Mouse (Mus musculus): ENCODE results near the gene Tollip. TPM values are rescaled to one million over a fixed set of nuclear protein-coding genes. Genes with fewer than 3 reads are reported as not detected.

Tollip gene
- polyA plus RNA-seq, 1 experiment from 2014 or later = 47.5 TPM

DNA sequence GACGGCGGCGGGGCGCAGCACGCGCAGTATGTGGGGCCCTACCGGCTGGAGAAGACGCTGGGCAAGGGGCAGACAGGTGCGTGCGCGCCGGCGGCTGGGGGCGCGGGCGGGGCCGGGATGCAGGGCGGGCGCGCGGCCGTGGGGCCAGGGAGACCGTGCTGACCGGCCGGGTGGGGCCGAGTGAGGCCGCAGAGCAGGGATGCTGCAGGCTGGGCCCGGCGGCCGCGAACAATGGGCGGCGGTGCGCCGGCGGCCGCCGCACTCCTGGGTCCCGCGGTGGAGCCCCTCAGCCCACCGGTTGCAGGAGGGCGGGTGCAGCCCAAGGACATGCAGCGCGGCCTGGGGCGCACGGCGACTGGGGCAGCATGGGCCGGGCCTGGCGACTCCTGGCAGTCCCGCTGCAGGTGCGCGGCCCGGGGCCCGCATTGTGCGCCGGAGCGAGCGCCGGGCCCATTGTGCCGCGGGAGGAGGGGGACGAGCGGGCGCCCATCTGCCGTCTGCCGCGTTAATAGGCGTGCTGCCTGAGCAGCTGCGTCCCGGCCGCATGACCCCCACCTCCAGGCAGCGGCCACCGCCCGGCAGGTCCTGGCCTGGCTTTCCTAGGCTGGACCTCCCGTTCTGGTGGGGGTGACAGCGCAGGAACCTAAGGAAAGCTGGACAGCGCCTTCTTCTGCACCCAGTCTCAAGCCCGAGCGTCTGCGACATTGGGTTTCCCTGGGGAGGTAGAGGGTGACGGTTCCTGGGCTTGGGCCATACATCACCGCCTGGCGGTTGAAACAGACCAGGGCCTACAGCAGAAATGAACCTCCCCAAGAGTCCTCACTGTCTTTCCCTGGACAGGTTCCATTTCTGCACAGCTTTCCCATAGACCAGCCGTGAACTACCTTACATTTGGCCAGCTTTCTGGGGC is 32.1 kb upstream of the Tollip start:
- Histone ChIP-seq H3K27ac (no peak overlapping the region), H3K27me3 (peaks cover 89% of the 10 kb centered on the region), H3K9me3 (no peaks in the 10 kb centered on the region), H3K9ac (no peak overlapping the region), H3K4me2 (peak overlapping the region; percentile 91), H3K4me1 (peaks cover 17% of the 10 kb centered on the region), H3K36me3 (no peaks in the 10 kb centered on the region), H3K4me3 (peak overlapping the region; percentile 48)
- no peak for ATAC-seq (ENCODE audit: insufficient number of reproducible peaks, low FRiP score, low TSS enrichment, low read depth)
- 1% methylated on average over 69 of the region's 84 CpGs for WGBS

DNA sequence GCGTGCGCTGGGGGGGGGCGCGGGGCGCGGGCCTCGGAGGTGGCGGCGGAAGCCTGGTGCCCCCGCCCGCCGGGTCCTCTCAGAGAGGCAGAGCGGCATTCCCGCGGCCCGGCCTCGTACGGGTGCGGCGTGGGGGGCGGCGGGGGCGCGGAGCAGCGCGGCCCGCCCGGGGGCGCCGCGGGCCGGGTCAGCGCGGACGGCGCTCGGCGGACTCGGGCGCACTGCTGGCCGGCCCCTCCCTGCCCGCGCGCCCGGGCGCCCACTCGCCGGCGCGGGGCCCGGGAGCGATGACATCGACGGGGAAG is 31.4 kb upstream of the Tollip start:
- Histone ChIP-seq H3K9ac (no peak overlapping the region), H3K9me3 (no peaks in the 10 kb centered on the region), H3K4me3 (peak overlapping the region; percentile 48), H3K27ac (no peak overlapping the region), H3K4me2 (peak overlapping the region; percentile 91), H3K36me3 (no peaks in the 10 kb centered on the region), H3K27me3 (peaks cover 89% of the 10 kb centered on the region), H3K4me1 (peaks cover 17% of the 10 kb centered on the region)
- ATAC-seq (ENCODE audit: insufficient number of reproducible peaks, low FRiP score, low TSS enrichment, low read depth) = peak; percentile 2; the same call in 1 of the 2 replicates
- 0% methylated on average over 19 of the region's 54 CpGs for WGBS

DNA sequence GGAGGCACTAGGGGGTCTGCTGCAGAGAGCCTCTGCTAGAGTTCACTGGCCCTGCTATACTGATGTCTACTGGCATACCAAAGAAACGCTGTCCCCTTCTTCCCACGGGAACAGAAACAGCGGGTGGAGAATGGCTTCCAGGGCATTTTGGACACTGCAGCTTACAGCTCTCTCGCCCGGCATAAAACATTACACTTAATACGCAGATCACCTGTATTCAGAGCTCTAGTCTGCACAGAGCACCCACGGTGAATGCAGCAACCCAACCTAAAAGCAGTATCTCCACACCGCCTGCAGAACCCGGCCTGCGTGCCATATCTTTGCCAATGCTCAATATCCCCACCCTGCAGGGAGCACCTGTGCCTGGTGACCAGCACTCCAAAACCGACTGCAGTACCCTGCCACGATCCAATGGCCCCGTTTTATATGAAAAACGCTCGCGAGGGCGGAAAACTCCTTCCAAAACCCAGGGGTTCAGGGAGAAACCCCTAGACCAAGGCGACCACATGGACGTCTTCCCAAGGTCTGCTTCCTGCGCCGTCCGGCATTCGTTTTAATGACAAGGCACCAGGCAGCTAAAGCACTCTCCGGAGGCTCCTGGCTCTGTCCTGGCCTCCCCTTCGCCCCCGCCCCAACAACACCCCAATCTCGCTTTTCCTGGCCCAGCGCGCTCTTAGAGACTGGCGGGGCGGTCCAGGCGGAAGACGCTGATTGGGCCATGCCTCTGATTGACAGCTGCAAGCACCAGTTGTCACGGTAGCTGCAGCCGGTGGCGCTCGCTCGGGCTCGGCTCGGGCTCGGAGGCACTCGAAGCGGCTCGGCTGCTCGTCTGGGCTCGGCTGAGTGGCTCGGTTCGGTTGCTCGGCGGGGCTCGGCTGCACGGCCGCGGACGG is 30.8 kb upstream of the Tollip start, which contains the start of gene Brsk2:
TSS of gene Brsk2 (plus strand) at position 846 of the 893 bp plus-strand sequence.
- Histone ChIP-seq H3K36me3 (no peaks in the 10 kb centered on the region), H3K9me3 (no peaks in the 10 kb centered on the region), H3K9ac (no peak within 1 kb of the TSS), H3K27me3 (peaks cover 89% of the 10 kb centered on the region), H3K27ac (no peak within 1 kb of the TSS), H3K4me3 (peak within 1 kb of the TSS; percentile 48), H3K4me1 (peaks cover 17% of the 10 kb centered on the region), H3K4me2 (peak within 1 kb of the TSS; percentile 91)
- 2% methylated on average over 54 of the region's 55 CpGs for WGBS
- peak; percentile 88 for ATAC-seq (ENCODE audit: insufficient number of reproducible peaks, low FRiP score, low TSS enrichment, low read depth)

DNA sequence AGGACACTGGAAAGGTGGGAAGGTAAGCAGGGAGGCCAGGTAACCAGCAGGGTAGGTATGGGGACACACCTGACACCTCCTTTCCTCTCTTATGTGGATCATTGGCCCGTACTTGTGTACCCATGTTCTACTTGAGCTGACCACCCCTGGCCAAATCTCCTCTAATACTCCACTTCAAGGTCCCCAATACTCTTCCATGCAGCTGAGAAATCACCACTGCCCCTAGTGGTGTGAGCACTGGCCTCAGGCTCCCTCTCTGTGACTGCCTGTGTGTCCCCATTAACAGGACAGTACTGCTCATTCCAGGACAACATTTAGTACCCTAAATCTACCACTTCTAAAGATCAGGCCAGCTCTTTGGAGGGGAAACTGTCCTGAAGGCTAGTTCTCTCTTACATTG is 29.7 kb upstream of the Tollip start:
- H3K9ac ChIP-seq = no peak overlapping the region
- H3K4me1 ChIP-seq = peaks cover 17% of the 10 kb centered on the region
- 56% methylated on average over 1 of the region's 1 CpGs for WGBS
- no peak overlapping the region for H3K4me3 ChIP-seq
- peaks cover 80% of the 10 kb centered on the region for H3K27me3 ChIP-seq
- H3K36me3 ChIP-seq = no peaks in the 10 kb centered on the region
- no peaks in the 10 kb centered on the region for H3K9me3 ChIP-seq
- ATAC-seq (ENCODE audit: insufficient number of reproducible peaks, low FRiP score, low TSS enrichment, low read depth) = no peak
- no peak overlapping the region for H3K27ac ChIP-seq
- H3K4me2 ChIP-seq = no peak overlapping the region

DNA sequence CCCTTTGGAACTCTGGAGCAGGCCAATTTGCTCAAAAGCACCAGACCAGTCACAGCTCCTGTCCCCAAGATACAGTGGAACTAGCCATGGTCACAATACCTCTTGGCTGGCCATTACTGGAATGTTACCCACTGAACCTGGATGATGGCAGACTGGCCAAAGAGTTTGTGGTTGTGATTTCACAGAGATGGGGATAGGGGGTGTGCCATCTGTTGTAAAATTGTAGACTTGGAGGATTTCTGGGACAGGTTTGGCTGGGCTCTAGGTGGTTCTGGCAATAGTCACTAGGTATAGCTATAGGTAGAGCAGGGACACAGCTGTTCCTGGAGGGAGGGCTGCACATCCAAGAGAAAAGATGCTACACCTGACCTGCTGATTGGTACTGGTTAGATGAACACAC is 29.2 kb upstream of the Tollip start:
- Histone ChIP-seq H3K4me1 (peaks cover 17% of the 10 kb centered on the region), H3K36me3 (no peaks in the 10 kb centered on the region)

DNA sequence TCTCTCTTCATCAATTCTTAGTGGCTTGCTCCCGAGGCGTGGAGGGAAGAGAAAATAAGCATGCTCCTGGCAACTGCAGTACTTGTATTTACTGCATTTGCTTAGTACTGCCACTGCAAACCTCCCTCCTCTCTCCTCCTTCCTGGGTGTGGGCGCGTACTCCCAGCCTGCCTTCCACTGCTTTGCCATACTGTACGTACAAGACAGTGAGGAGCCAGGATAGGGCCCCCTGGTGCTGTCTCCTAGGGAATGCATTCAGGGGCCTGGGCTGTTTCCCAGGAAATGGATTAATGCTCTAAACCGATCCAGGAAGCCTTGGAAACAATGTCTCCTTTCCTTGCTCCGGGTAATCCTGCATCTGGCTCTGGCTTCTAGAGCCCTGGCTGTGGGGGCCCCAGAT is 27.6 kb upstream of the Tollip start:
- Histone ChIP-seq H3K27ac (no peak overlapping the region), H3K4me1 (peaks cover 17% of the 10 kb centered on the region), H3K9me3 (no peaks in the 10 kb centered on the region), H3K36me3 (no peaks in the 10 kb centered on the region), H3K9ac (no peak overlapping the region), H3K4me3 (no peak overlapping the region), H3K27me3 (peaks cover 59% of the 10 kb centered on the region), H3K4me2 (no peak overlapping the region)
- no peak for ATAC-seq (ENCODE audit: insufficient number of reproducible peaks, low FRiP score, low TSS enrichment, low read depth)
- 36% methylated on average over 7 of the region's 7 CpGs for WGBS

More for the DNA sequence above, 29.2 kb upstream of the Tollip start:
- no peak for ATAC-seq (ENCODE audit: insufficient number of reproducible peaks, low FRiP score, low TSS enrichment, low read depth)
- no peak overlapping the region for H3K27ac ChIP-seq
- no peak overlapping the region for H3K9ac ChIP-seq
- no peaks in the 10 kb centered on the region for H3K9me3 ChIP-seq
- H3K4me3 ChIP-seq = no peak overlapping the region
- H3K4me2 ChIP-seq = no peak overlapping the region
- H3K27me3 ChIP-seq = peaks cover 75% of the 10 kb centered on the region

DNA sequence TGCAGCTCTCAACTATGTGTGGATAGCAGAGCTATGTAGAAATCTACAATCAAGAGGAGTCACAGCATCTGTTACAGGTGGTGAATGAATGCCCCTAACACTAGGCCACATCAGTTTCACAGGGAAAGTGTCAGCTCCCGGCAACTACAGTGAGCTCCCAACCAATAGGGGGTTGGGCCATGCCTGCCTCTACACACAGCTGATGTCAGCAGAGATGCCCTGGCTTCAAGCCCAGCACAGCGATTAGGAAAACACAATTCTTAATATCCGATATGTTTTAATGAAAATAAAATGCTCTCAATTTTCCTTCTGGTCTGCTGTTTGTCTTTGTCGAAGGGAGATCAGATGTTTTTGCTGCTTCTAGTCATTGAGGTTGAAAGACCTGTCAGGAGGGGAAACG is 25.1 kb upstream of the Tollip start:
- H3K27me3 ChIP-seq = peaks cover 41% of the 10 kb centered on the region
- H3K4me3 ChIP-seq = no peak overlapping the region
- no peaks in the 10 kb centered on the region for H3K4me1 ChIP-seq
- H3K36me3 ChIP-seq = no peaks in the 10 kb centered on the region
- H3K9me3 ChIP-seq = no peaks in the 10 kb centered on the region
- 72% methylated on average over 5 of the region's 5 CpGs for WGBS
- H3K27ac ChIP-seq = no peak overlapping the region
- no peak overlapping the region for H3K9ac ChIP-seq
- no peak for ATAC-seq (ENCODE audit: insufficient number of reproducible peaks, low FRiP score, low TSS enrichment, low read depth)
- no peak overlapping the region for H3K4me2 ChIP-seq

DNA sequence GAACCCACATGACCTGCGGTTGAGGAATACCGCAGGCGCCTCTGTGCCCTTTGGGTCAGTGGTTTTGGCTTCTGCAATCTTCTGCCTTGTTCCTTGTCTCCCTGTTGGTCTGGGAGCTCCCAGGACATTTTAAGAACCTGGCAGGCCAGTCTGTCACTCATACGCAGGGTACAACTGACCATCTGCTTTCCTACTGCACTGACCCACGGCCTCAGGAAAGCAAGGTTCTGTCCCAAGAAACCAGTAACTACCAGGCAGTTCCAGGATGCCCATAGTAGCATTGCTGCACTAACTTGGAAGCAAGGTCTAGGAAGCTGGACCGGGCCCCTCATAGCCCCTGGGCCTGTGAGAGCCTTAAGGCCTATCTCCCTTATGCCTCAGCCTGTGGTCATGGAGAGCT is 16.6 kb upstream of the Tollip start:
- Histone ChIP-seq H3K27me3 (peaks cover 13% of the 10 kb centered on the region; the same call in 1 of the 2 replicates), H3K9ac (no peak overlapping the region), H3K4me2 (no peak overlapping the region), H3K4me3 (no peak overlapping the region), H3K4me1 (no peaks in the 10 kb centered on the region), H3K9me3 (no peaks in the 10 kb centered on the region), H3K27ac (no peak overlapping the region), H3K36me3 (no peaks in the 10 kb centered on the region)
- WGBS = 86% methylated on average over 6 of the region's 6 CpGs
- no peak for ATAC-seq (ENCODE audit: insufficient number of reproducible peaks, low FRiP score, low TSS enrichment, low read depth)

DNA sequence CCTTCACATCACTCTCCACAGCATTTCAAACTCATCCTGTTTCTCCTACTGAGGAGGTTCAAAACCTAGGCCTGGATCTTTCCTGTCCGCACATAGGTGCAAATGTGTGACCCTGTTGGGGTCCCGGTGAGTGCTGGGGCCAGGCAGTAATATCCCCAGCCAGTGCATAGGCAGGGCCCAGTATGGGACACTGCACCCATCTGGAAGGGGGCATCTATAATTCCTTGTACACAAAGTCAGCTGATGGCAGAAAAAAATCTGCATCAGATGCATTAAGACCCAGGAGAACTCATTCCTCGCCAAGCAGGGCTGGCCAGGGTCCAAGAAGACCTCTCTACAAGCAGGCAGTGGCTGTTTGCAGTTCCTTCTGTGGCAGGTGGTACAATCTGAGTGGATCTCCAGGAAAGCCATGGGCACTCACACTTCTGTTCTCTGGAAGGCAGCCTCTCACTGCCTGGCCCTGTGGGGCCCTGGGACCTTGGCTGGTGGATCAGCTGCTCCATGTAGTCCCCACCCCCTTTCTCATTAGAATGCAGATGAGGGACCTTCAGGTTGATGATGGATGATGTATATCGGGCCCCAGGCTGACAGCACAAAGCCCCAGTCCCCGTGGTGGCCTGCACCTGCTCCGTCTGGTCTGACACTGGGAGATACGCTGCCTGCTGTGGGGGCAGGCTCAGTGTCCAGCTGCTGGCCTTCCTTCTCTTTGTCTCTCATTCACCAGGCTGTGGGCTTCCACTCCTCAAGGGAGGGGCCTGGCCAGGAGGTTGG is 16.0 kb upstream of the Tollip start:
- Histone ChIP-seq H3K4me1 (no peaks in the 10 kb centered on the region), H3K36me3 (no peaks in the 10 kb centered on the region), H3K9me3 (no peaks in the 10 kb centered on the region), H3K27ac (no peak overlapping the region), H3K9ac (no peak overlapping the region), H3K4me2 (no peak overlapping the region), H3K4me3 (no peak overlapping the region), H3K27me3 (peaks cover 13% of the 10 kb centered on the region; the same call in 1 of the 2 replicates)
- WGBS = 69% methylated on average over 7 of the region's 7 CpGs
- no peak for ATAC-seq (ENCODE audit: insufficient number of reproducible peaks, low FRiP score, low TSS enrichment, low read depth)

DNA sequence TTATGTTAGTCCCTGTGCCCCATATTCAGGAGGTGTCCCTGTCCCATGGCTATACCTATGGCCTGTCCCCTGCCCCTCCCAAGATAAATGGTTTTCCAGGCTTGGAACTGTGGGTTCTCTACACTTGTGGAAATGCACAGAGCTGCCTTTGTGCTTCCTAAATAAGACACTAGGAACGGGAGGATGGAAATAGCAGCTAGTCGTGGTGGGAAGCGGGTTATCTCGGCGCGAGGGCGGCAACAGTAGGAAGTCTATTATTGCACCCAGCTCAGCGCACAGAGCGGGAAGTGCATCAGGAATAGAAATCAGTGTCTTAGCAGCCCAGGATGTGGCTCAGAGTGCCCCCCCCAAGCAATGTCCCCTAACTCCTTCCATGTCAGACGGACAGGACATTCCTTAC is 10.3 kb upstream of the Tollip start:
- 82% methylated on average over 10 of the region's 10 CpGs for WGBS
- H3K36me3 ChIP-seq = no peaks in the 10 kb centered on the region
- no peak for ATAC-seq (ENCODE audit: insufficient number of reproducible peaks, low FRiP score, low TSS enrichment, low read depth)

DNA sequence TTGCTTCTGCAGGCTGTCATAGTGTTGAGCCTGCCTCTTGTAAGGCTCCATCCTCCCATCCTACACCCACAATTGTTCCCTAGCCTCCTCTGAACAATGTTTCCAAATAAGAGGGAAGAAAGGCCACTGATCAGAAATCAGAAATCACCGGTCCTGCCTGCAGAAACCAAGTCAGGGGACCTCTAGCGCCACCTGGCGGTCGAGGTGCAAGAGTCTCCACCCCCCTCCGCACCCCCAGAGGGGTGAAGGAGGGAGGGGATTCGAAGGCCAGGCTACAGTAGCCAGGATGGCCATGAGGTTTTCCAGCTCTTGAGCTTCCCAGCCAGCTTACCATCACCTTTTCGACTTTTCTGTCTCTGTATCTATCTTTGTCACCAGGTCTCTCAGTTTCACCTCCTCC is 6.6 kb upstream of the Tollip start:
- H3K9ac ChIP-seq = no peak overlapping the region
- WGBS = 7% methylated on average over 7 of the region's 7 CpGs
- no peak for ATAC-seq (ENCODE audit: insufficient number of reproducible peaks, low FRiP score, low TSS enrichment, low read depth)
- no peak overlapping the region for H3K4me3 ChIP-seq
- no peak overlapping the region for H3K4me2 ChIP-seq
- H3K27me3 ChIP-seq = no peaks in the 10 kb centered on the region
- no peaks in the 10 kb centered on the region for H3K4me1 ChIP-seq
- no peak overlapping the region for H3K27ac ChIP-seq
- H3K36me3 ChIP-seq = no peaks in the 10 kb centered on the region
- no peaks in the 10 kb centered on the region for H3K9me3 ChIP-seq

More for the DNA sequence above, 10.3 kb upstream of the Tollip start:
- H3K4me1 ChIP-seq = no peaks in the 10 kb centered on the region
- H3K4me3 ChIP-seq = no peak overlapping the region
- no peak overlapping the region for H3K9ac ChIP-seq
- no peaks in the 10 kb centered on the region; the same call in 1 of the 2 replicates for H3K27me3 ChIP-seq
- H3K4me2 ChIP-seq = no peak overlapping the region
- no peaks in the 10 kb centered on the region for H3K9me3 ChIP-seq
- no peak overlapping the region for H3K27ac ChIP-seq

All from limb, embryonic 15.5 days (tissue).